Mouse (Mus musculus): ENCODE data around the gene Psmb4. TPM values are rescaled to one million over a fixed set of nuclear protein-coding genes. Genes with fewer than 3 reads are reported as not detected.
"Not testable (repeated sequence)": the region's sequence is repeated elsewhere in the genome, so short reads cannot be mapped to it uniquely, and the experiment has no call there.

Psmb4 gene
- total RNA-seq, 2 experiments from 2014 or later = 223 to 344 TPM

DNA sequence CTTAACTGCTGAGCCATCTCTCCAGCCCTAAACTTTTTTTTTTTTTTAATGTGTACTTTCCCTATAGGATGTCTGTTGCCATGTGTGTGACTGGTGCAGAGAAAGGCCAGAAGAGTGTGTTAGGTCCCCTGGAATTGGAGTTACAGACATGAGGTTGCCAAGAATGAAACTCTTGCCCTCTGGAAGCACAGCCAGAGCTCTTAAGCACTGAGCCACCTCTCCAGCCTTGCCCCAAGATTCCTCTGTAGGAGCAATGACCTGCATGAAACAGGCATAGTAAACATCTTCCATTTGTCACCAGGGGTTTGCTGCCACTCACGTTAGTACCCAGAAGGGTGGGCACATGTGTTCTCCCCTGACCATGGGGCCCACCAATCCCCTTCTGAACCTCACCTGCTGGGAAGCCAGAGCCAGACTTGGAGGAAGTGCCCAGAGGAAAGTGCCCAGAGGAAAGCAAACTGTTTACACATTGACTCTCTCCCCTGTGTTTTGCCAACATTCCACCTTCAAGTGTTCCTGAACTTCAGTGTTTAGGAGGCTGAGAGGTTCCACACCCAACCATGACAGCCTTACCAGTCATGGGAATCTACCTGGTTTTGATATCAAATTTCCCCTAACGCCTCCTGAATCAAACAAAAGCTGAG is 24.4 kb upstream of the Psmb4 start:
- no peak for ATAC-seq (ENCODE audit: poor library complexity, severe bottlenecking)

- ATAC-seq (ENCODE audit: poor library complexity, severe bottlenecking) = no peak
Observed at GRCm38 (mm10) chr3:94906482-94906881, 19.7 kb upstream of the Psmb4 start.

DNA sequence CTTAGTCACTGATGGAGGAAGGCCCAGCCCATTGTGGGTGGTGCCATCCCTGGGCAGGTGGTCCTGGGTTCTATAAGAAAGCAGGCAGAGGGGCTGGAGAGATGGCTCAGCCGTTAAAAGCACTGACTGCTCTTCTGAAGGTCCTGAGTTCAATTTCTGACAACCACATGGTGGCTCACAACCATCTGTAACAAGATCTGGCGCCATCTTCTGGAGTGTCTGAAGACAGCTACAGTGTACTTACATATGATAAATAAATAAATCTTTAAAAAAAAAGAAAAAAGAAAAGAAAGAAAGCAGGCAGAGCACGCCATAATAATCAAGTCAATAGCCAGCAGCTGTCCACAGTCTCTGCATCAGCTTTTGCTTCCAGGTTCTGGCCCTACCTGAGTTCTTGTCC is 18.0 kb upstream of the Psmb4 start:
- not testable (repeated sequence) for ATAC-seq (ENCODE audit: poor library complexity, severe bottlenecking)

DNA sequence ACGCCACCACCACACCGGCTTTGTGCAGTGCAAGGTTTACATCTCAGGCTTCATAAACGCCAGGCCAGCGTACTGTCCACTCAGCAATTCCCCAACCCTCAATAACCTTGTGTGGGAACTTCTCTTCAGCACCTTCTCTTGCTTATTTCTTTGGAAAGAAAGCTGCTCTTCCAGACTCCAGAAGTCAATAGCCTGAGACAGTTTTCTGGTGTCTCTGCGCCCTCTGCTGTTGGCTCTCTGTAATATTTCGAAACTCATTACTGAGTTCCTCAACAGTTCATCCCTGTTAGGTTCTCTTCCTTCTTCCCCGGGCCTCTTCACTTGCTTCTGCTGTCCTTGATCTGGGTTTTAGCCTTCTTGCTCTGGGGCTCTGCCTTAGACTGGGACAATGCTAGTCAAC is 16.0 kb upstream of the Psmb4 start:
- ATAC-seq (ENCODE audit: poor library complexity, severe bottlenecking) = peak; percentile 84

DNA sequence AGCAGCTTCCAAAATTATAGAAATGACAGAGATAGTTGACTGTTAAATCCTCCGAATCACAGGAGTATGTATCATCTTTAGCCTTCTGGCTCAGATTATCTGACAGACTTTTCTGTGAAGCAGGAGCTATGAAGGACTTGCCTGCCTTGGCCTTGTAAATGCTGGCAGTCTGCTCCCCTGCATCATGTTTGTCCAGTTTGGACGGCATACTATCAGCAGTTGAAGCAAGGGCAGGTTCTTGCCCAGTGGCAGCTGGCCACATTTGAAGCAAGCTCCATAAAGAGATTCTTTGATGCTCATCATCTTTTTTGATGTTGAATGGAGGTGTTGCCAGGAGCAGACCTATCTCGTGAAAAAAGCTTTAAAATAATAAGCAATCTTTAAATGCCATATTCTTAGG is 7.3 kb upstream of the Psmb4 start:
- no peak for ATAC-seq (ENCODE audit: poor library complexity, severe bottlenecking)

DNA sequence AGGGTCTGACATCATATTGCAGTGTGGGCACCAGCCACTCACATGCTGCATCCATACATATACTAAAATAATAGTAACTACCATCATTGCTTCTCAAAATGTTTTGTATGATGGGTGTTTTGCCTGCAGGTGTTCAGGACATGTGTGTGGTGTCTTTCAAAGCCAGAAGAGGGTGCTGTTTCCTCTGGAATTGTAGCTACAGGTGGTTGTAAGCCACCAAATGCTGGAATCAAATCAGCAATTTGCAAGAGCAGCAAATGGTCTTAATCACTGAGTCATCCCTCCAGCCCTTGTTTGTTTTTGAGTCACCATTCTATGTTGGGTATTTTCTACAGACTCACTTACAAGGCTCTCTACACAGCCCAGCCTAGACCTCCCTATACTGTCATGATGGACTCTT is 1.8 kb upstream of the Psmb4 start:
- ATAC-seq (ENCODE audit: poor library complexity, severe bottlenecking) = no peak

DNA sequence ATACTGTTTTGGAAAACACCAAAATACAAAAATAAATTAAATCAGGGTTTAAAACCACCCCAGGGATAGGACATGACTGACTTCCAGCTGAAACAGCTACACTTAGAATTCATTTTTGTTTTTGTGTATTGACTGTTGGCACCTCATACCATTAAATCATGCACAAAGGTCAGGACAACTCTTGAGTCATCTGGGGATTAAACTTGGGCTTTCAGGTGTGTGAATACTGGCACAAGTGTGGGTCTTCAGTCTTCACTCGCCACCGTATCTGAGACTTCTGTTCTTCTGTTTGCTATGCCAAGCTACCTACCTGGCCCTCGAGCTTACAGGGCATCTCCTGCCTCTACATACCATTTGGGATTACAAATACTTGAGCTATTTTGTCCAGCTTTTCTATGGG is 4.2 kb downstream of the Psmb4 start:
- ATAC-seq (ENCODE audit: poor library complexity, severe bottlenecking) = no peak

DNA sequence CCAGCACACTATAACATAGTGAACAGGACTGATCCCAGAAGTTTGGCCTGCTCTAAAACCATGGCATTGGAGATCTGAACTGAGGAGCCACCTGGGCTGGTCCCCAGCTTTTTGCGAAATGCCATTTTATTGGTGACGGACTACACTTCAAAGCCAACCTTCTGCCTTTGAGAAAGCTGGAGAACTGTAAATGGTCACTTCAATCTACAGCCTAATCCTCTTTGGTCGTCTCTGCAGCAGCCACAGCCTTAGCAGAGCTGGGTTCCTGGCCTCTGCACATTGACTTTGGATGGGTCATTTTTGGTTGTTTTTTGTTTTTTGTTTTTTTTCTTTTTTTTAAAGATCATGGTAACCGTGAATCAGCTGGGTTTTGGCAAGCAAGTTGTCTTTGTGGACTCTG is 4.9 kb downstream of the Psmb4 start:
- no peak for ATAC-seq (ENCODE audit: poor library complexity, severe bottlenecking)

GRCm38 (mm10) chr3:94878618-94879017 is 8.1 kb downstream of the Psmb4 start:
- ATAC-seq (ENCODE audit: poor library complexity, severe bottlenecking) = no peak

DNA sequence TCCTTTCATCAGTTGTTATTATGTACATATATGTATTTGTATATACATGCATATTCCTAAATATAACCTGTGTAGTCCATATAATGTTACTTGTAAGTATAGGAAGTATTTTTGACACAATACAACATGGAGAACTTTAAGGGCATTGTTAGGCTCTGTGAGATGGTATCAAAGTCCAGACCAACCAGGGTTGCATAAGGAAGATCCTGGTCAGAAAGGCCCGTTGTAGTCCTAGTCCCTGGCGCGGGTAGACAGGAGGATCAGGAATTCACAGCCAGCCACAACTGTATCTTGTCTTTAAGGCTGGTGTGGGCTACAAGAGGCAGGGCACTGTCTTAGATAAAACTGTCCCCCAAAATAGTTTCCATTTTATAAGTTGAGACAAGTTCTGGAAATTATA is 17.8 kb downstream of the Psmb4 start:
- no peak for ATAC-seq (ENCODE audit: poor library complexity, severe bottlenecking)

DNA sequence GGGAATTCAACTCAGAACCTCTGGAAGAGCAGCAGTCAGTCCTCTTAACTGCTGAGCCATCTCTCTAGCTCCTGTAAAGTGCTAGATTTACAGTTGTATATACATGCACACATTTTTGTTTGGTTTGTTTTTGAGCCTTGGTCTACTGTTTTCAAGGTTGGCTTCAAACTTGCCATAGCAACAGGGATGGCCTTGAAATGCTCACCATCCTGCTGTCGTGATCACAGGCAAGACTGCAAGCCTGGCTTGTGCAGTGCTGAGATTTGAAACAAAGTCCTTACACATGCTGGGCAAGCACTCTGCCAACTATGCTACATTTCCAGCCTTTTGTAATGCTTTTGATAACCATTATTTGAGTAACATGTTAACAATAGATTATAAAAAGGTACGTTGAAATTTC is 27.3 kb downstream of the Psmb4 start:
- no peak for ATAC-seq (ENCODE audit: poor library complexity, severe bottlenecking)

DNA sequence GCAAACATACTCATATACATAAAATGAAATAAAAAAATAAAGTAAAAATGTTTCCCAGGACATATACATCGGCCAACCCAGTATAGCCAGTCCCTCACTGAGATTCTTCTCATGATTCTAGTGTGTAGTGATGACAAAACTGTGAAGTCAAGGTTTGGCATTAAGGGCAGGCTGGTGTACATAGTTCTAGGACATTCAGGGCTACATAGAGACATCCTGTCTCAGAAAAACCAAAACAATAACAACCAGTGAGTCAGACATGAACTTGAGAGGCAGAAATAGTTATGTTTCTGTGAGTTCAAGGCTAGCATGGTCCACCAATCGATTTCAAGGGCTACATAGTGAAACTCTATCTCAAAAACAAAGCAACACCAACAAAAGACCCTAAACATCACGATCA is 34.5 kb downstream of the Psmb4 start:
- ATAC-seq (ENCODE audit: poor library complexity, severe bottlenecking) = no peak

- ATAC-seq (ENCODE audit: poor library complexity, severe bottlenecking) = peak; percentile 74
Observed at GRCm38 (mm10) chr3:94851731-94852130, 35.0 kb downstream of the Psmb4 start.

DNA sequence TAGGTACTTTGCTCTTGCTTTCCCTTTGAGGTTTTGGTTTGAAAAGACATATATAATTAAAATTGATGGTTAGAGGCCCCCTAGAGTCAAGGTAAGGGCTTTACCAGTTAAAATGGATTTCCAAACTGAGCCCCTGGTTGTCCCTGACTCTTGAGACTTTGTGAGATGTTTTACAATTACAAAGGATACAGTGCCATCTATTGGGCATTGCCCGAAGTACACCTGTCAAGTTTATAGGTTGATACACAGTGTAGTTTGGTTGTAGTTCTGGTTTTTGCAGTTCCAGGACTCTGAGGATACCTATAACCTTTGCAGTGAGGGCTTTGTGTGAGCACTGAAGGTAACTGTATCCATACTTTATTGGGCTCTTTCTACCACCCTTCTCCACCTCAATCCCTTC is 37.4 kb downstream of the Psmb4 start:
- ATAC-seq (ENCODE audit: poor library complexity, severe bottlenecking) = peak; percentile 76

DNA sequence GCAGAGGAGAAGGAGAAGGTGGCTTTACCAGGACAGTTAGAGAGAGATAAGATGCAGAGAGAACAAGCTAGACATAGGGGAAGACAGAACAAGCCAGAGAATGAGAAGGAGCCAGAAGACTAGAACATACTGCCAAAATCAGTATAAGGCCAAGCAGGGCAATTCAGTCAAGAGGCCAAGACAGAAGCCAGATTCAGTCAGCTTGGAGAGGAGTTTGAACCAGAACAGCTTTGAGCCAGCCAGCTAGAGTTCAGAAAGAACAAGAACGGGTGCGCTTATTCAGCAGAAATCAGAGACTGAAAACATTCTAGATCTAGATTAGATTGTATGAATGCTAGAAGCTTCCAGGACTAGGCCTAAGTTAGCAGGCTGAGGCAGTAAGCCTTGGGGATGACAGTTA is 39.4 kb downstream of the Psmb4 start:
- ATAC-seq (ENCODE audit: poor library complexity, severe bottlenecking) = no peak

DNA sequence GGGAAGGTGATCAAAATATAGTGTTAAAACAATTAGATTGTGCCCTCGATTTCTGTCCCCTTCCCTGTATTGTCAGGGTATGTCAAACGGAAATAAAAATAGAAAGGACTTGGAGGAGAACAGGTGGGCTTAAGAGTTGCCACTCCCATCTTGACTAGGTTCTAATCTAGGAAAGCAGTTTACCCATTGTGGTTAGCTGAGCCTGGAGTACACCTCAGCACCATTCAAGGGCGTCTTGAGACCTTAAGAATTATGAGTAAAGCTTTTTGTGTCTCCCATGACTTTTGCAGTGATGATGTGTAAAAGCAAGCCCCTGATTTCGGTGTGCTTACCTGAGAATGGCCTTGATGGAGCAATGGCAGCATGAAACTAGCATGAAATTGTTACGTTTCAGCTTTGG is 47.7 kb downstream of the Psmb4 start:
- no peak for ATAC-seq (ENCODE audit: poor library complexity, severe bottlenecking)

- no peak for ATAC-seq (ENCODE audit: poor library complexity, severe bottlenecking)
Observed at GRCm38 (mm10) chr3:94838631-94839030, 48.1 kb downstream of the Psmb4 start.

DNA sequence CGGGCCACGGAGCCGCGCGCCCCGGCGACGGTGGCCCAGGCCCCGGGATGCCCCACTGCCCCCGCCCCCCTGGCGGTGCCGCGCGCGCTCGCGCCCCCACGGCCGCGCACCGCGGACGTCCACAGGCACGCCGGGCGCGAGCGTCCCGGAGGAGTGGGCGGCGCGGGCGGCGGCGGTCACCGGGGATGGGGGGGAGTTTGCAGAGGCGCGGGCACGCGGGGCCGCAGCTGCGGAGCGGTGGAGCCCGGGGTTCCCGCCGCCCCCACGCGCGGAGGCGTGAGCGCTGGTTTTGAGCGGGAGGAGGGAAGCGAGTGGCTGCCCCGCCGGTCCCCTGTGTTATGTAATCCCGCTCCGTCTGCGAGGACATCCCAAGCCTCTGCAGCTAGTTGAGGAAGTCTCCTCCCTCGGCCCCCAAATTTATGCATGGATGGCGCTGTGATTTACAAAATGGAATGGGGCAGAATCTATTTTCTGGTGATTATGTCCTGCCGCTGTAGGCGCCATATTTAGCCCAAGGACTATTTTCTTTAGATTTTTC is 48.7 kb downstream of the Psmb4 start:
- ATAC-seq (ENCODE audit: poor library complexity, severe bottlenecking) = peak; percentile 70

GRCm38 (mm10) chr3:94837183-94837890 is 49.4 kb downstream of the Psmb4 start, which contains the start of gene Pogz:
Pogz (plus strand) TSS chr3:94837567.
- ATAC-seq (ENCODE audit: poor library complexity, severe bottlenecking) = peak; percentile 95

DNA sequence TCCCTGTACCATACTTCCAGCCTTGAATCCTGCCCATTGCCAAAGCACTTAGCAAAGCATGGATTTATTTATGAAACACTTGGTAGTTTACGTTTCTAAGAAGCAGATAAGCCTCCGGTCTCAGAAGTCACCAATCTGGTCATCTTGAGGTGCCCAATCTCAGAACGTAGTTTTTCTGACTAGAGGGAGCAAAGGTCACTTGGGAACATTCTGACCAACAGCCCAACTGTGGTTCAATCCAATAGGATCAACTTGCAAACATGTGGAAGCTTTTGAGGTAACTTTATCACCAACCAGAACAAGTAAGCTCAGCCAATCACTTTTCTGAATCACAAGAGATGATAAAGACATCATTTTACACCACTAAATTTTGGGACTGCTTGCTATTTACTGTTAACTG is 51.4 kb downstream of the Psmb4 start:
- ATAC-seq (ENCODE audit: poor library complexity, severe bottlenecking) = no peak

Data from megakaryocyte, adult 5-6 weeks (primary cell).